Mouse (Mus musculus): ENCODE results near the gene Tbx1.

GRCm38 (mm10) chr16:18554721-18555120 is 35.8 kb downstream of the Tbx1 start:
- TF ChIP-seq POLR2A (IDR thresholded peaks at IDR 0.05; ENCODE audit: low read depth, low read length), result no peak
- TF ChIP-seq CTCF (IDR thresholded peaks at IDR 0.05; ENCODE audit: borderline replicate concordance, insufficient read depth, low read length), result no peak

All from embryonic fibroblast, embryonic 13.5 days (primary cell).